Mouse (Mus musculus) forebrain, embryonic 12.5 days (tissue): ENCODE measurements around the gene Sav1. TPM values are rescaled to one million over a fixed set of nuclear protein-coding genes. Genes with fewer than 3 reads are reported as not detected.

Source experiments
- ATAC-seq: fragments of 200-750 bp; cut with Nextera tagmentation; 2 replicates; pipeline ENCODE4 v1.8.0; 2017; ENCODE audit warnings: moderate TSS enrichment; ENCODE audit not compliant: low FRiP score
- H3K27ac ChIP-seq: fragments of 300-500 bp; sonication (generic); 2 replicates; pipeline ENCODE4 v1.5.1; 2016; ENCODE audit warnings: mild to moderate bottlenecking
- H3K27me3 ChIP-seq: fragments of 300-500 bp; sonication (generic); 2 replicates; pipeline ENCODE4 v1.6.1; 2016; ENCODE audit warnings: mild to moderate bottlenecking
- H3K36me3 ChIP-seq: fragments of 300-500 bp; sonication (generic); replicated peaks from 2 replicates; pipeline ENCODE4 v1.6.1; 2016; ENCODE audit warnings: mild to moderate bottlenecking
- H3K4me1 ChIP-seq: fragments of 300-500 bp; sonication (generic); 2 replicates; pipeline ENCODE4 v1.6.1; 2016
- H3K4me2 ChIP-seq: fragments of 300-500 bp; sonication (generic); 2 replicates; pipeline ENCODE4 v1.6.1; 2016; ENCODE audit warnings: mild to moderate bottlenecking, moderate library complexity
- H3K4me3 ChIP-seq: fragments of 300-500 bp; sonication (generic); replicated peaks from 2 replicates; pipeline ENCODE4 v1.5.1; 2016; ENCODE audit warnings: mild to moderate bottlenecking
- H3K9ac ChIP-seq: fragments of 300-500 bp; sonication (generic); 2 replicates; pipeline ENCODE4 v1.6.1; 2016; ENCODE audit warnings: mild to moderate bottlenecking
- H3K9me3 ChIP-seq: fragments of 300-500 bp; sonication (generic); 2 replicates; pipeline ENCODE4 v1.6.1; 2016
- WGBS: fragments of 180-500 bp; shearing (Covaris S2); methylation state at CpG from one replicate; pipeline ENCODE4 v1.1.7; 2016; 5-methylcytosine and 5-hydroxymethylcytosine counted together
- polyA plus RNA-seq: library from polyadenylated mRNA; unstranded; fragments of >200 nt; fragmentation: Nextera tagmentation; extraction: Ambion mirVana; gene quantifications from 2 replicates; pipeline ENCODE4 v1.2.1, GENCODE M21; 2016

Gene Sav1
- polyA plus RNA-seq = 6.3 and 8.0 TPM in 2 replicates

GRCm38 (mm10) chr12:69986786-69987497, at the start of gene Sav1:
TSS of gene Sav1 (minus strand) at chr12:69987002.
- H3K9ac ChIP-seq = peak within 1 kb of the TSS; percentile 95
- peaks cover 22% of the 10 kb centered on the region for H3K36me3 ChIP-seq
- peaks cover 13% of the 10 kb centered on the region for H3K4me1 ChIP-seq
- peak within 1 kb of the TSS; percentile 90 for H3K4me3 ChIP-seq
- H3K4me2 ChIP-seq = peak within 1 kb of the TSS; percentile 75
- under 1% methylated on average over 80 of the region's 102 CpGs for WGBS
- H3K9me3 ChIP-seq = no peaks in the 10 kb centered on the region
- 0 out of 2 replicates have a peak, but pooled peaks cover 2% of the 10 kb centered on the region for H3K27me3 ChIP-seq
- ATAC-seq = peak; percentile 94
- peak within 1 kb of the TSS; percentile 87 for H3K27ac ChIP-seq

GRCm38 (mm10) chr12:70026233-70026632, 39.4 kb upstream of the Sav1 start:
- ATAC-seq = no peak
- no peak overlapping the region for H3K4me3 ChIP-seq
- no peak overlapping the region for H3K4me2 ChIP-seq
- H3K9me3 ChIP-seq = no peaks in the 10 kb centered on the region
- H3K4me1 ChIP-seq = no peaks in the 10 kb centered on the region
- H3K36me3 ChIP-seq = peaks cover 35% of the 10 kb centered on the region
- H3K9ac ChIP-seq = no peak overlapping the region
- no peaks in the 10 kb centered on the region for H3K27me3 ChIP-seq
- H3K27ac ChIP-seq = no peak overlapping the region

- H3K4me3 ChIP-seq = no peak overlapping the region
- H3K27me3 ChIP-seq = no peaks in the 10 kb centered on the region
- H3K9me3 ChIP-seq = no peaks in the 10 kb centered on the region
- H3K4me2 ChIP-seq = no peak overlapping the region
- H3K4me1 ChIP-seq = no peaks in the 10 kb centered on the region
- H3K36me3 ChIP-seq = peaks cover 39% of the 10 kb centered on the region
- no peak for ATAC-seq
- H3K27ac ChIP-seq = no peak overlapping the region
- H3K9ac ChIP-seq = no peak overlapping the region
- WGBS = 89% methylated on average over 6 of the region's 6 CpGs
Measured at GRCm38 (mm10) chr12:70025431-70025830, 38.6 kb upstream of the Sav1 start.

GRCm38 (mm10) chr12:70023580-70023979, 36.8 kb upstream of the Sav1 start:
- no peak overlapping the region for H3K4me2 ChIP-seq
- peaks cover 37% of the 10 kb centered on the region for H3K36me3 ChIP-seq
- no peaks in the 10 kb centered on the region for H3K9me3 ChIP-seq
- ATAC-seq = no peak
- no peaks in the 10 kb centered on the region for H3K4me1 ChIP-seq
- no peak overlapping the region for H3K9ac ChIP-seq
- no peak overlapping the region for H3K4me3 ChIP-seq
- WGBS = 88% methylated on average over 4 of the region's 4 CpGs
- H3K27ac ChIP-seq = no peak overlapping the region
- H3K27me3 ChIP-seq = no peaks in the 10 kb centered on the region

- Histone ChIP-seq H3K4me2 (no peak overlapping the region), H3K27ac (no peak overlapping the region), H3K9me3 (no peaks in the 10 kb centered on the region), H3K4me3 (no peak overlapping the region), H3K4me1 (no peaks in the 10 kb centered on the region), H3K36me3 (peaks cover 26% of the 10 kb centered on the region), H3K9ac (no peak overlapping the region), H3K27me3 (no peaks in the 10 kb centered on the region)
- ATAC-seq = no peak
- WGBS = 86% methylated on average over 4 of the region's 4 CpGs
Measured at GRCm38 (mm10) chr12:70018153-70018552, 31.4 kb upstream of the Sav1 start.

- no peak overlapping the region for H3K4me2 ChIP-seq
- H3K27me3 ChIP-seq = no peaks in the 10 kb centered on the region
- 81% methylated on average over 4 of the region's 4 CpGs for WGBS
- H3K9me3 ChIP-seq = peaks cover 2% of the 10 kb centered on the region; the same call in 1 of the 2 replicates
- ATAC-seq = no peak
- peaks cover 23% of the 10 kb centered on the region for H3K36me3 ChIP-seq
- H3K4me3 ChIP-seq = no peak overlapping the region
- H3K27ac ChIP-seq = no peak overlapping the region
- no peaks in the 10 kb centered on the region for H3K4me1 ChIP-seq
- no peak overlapping the region for H3K9ac ChIP-seq
Measured at GRCm38 (mm10) chr12:70015936-70016335, 29.1 kb upstream of the Sav1 start.

GRCm38 (mm10) chr12:70011681-70012080, 24.9 kb upstream of the Sav1 start:
- H3K36me3 ChIP-seq = peaks cover 13% of the 10 kb centered on the region

GRCm38 (mm10) chr12:70010356-70010755, 23.6 kb upstream of the Sav1 start:
- no peak overlapping the region for H3K4me2 ChIP-seq
- WGBS = 96% methylated on average over 4 of the region's 4 CpGs
- H3K9ac ChIP-seq = no peak overlapping the region
- no peak overlapping the region for H3K4me3 ChIP-seq
- no peak overlapping the region for H3K27ac ChIP-seq
- ATAC-seq = no peak
- no peaks in the 10 kb centered on the region for H3K4me1 ChIP-seq
- H3K27me3 ChIP-seq = no peaks in the 10 kb centered on the region
- H3K36me3 ChIP-seq = peaks cover 13% of the 10 kb centered on the region
- peaks cover 4% of the 10 kb centered on the region; the same call in 1 of the 2 replicates for H3K9me3 ChIP-seq

More at GRCm38 (mm10) chr12:70011681-70012080, 24.9 kb upstream of the Sav1 start:
- no peaks in the 10 kb centered on the region for H3K4me1 ChIP-seq
- no peaks in the 10 kb centered on the region for H3K27me3 ChIP-seq
- H3K4me2 ChIP-seq = no peak overlapping the region
- H3K9ac ChIP-seq = no peak overlapping the region
- ATAC-seq = no peak
- no peak overlapping the region for H3K4me3 ChIP-seq
- peaks cover 4% of the 10 kb centered on the region; the same call in 1 of the 2 replicates for H3K9me3 ChIP-seq
- no peak overlapping the region for H3K27ac ChIP-seq
- 24% methylated on average over 5 of the region's 5 CpGs for WGBS

GRCm38 (mm10) chr12:70005103-70005502, 18.3 kb upstream of the Sav1 start:
- H3K4me1 ChIP-seq = no peaks in the 10 kb centered on the region
- no peak overlapping the region for H3K27ac ChIP-seq
- WGBS = 87% methylated on average over 4 of the region's 4 CpGs
- no peak for ATAC-seq
- H3K9me3 ChIP-seq = no peaks in the 10 kb centered on the region
- H3K27me3 ChIP-seq = no peaks in the 10 kb centered on the region
- H3K4me3 ChIP-seq = no peak overlapping the region
- H3K36me3 ChIP-seq = no peaks in the 10 kb centered on the region
- no peak overlapping the region for H3K4me2 ChIP-seq
- H3K9ac ChIP-seq = no peak overlapping the region

GRCm38 (mm10) chr12:69998186-69998983, 11.6 kb upstream of the Sav1 start:
- Histone ChIP-seq H3K27ac (no peak overlapping the region), H3K4me1 (no peaks in the 10 kb centered on the region), H3K4me3 (no peak overlapping the region), H3K27me3 (no peaks in the 10 kb centered on the region), H3K36me3 (no peaks in the 10 kb centered on the region), H3K4me2 (no peak overlapping the region), H3K9me3 (no peaks in the 10 kb centered on the region), H3K9ac (no peak overlapping the region)
- no peak for ATAC-seq
- 87% methylated on average over 13 of the region's 13 CpGs for WGBS

- Histone ChIP-seq H3K27me3 (no peaks in the 10 kb centered on the region), H3K36me3 (no peaks in the 10 kb centered on the region), H3K4me3 (no peak overlapping the region), H3K27ac (no peak overlapping the region), H3K9me3 (no peaks in the 10 kb centered on the region), H3K4me1 (no peaks in the 10 kb centered on the region), H3K9ac (no peak overlapping the region), H3K4me2 (no peak overlapping the region)
- WGBS = 56% methylated on average over 3 of the region's 3 CpGs
- no peak for ATAC-seq
Measured at GRCm38 (mm10) chr12:69995382-69995781, 8.6 kb upstream of the Sav1 start.

- Histone ChIP-seq H3K27me3 (0 out of 2 replicates have a peak, but pooled peaks cover 2% of the 10 kb centered on the region), H3K9me3 (no peaks in the 10 kb centered on the region), H3K36me3 (peaks cover 26% of the 10 kb centered on the region), H3K27ac (peak overlapping the region; percentile 87), H3K4me3 (peak overlapping the region; percentile 90), H3K4me1 (peaks cover 13% of the 10 kb centered on the region), H3K4me2 (peak overlapping the region; percentile 75), H3K9ac (peak overlapping the region; percentile 95)
- WGBS = under 1% methylated on average over 36 of the region's 36 CpGs
- ATAC-seq = peak; percentile 54
Measured at GRCm38 (mm10) chr12:69986241-69986762, 500 bp downstream of the Sav1 start.
